ENCODE assay signal across 8 mouse cellular contexts in the genomic region with DNA sequence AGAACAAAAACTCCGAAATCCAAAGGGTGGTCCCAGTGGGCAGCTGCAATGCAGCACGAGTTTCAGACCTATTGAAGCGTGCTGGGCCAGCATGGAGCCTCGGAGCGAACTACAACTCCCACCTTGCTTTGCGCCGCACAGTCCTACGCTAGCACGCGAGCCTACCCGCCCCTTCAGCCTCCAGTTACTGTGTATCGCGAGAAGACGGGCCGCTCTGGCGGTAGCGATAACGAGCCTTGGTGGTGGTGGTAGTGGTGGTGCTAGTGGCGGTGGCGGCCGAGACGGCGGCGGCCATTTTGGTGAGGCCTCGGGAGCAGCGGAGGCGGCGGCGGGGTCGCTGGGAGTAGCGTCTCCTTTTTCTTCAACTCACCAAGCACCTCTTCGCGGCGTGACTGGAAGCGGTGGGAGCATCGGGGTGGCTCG. TPM values are rescaled to one million over a fixed set of nuclear protein-coding genes. Genes with fewer than 3 reads are reported as not detected.
DNase-seq lines count a peak whose midpoint lies in the region; ATAC-seq and TF ChIP-seq lines count a peak whose summit lies in the region.

A gene (plus strand): TSS at position 176 of the 423 bp plus-strand sequence.

- TF ChIP-seq POLR2A in bone marrow macrophage, adult 2 months (IDR thresholded peaks at IDR 0.05; ENCODE audit: borderline replicate concordance, low read depth, low read length) = no peak
- TF ChIP-seq POLR2A in liver, adult 2 months (IDR thresholded peaks at IDR 0.05; ENCODE audit: extremely low read depth, insufficient read depth, low read length) = peak; percentile 81
- TF ChIP-seq POLR2A in myocyte (IDR thresholded peaks at IDR 0.05; ENCODE audit: insufficient read length, low read depth) = peak; percentile 90

- H3K36me3 ChIP-seq in heart, embryonic 10.5 days = peaks cover 29% of the 10 kb centered on the region
- H3K36me3 ChIP-seq in kidney, embryonic 16.5 days (ENCODE audit: insufficient read depth, low read length) = peaks cover 12% of the 10 kb centered on the region
- peaks cover 16% of the 10 kb centered on the region for H3K36me3 ChIP-seq in liver, adult 2 months (ENCODE audit: control insufficient read depth, insufficient read depth, low read length)
- H3K36me3 ChIP-seq in myocyte (ENCODE audit: control insufficient read depth, insufficient read depth) = peaks cover 14% of the 10 kb centered on the region
- H3K36me3 ChIP-seq in stomach, embryonic 15.5 days = peaks cover 8% of the 10 kb centered on the region

- ATAC-seq in erythroblast, adult 5-6 weeks (replicated peaks; ENCODE audit: low FRiP score, poor library complexity, severe bottlenecking) = peak; percentile 96
- ATAC-seq in kidney, embryonic 16.5 days (ENCODE audit: low FRiP score, low TSS enrichment) = peak; percentile 99
- ATAC-seq in stomach, embryonic 15.5 days (ENCODE audit: insufficient read depth, low FRiP score, low read depth) = peak; percentile 97

- H3K9me3 ChIP-seq in heart, embryonic 10.5 days = no peaks in the 10 kb centered on the region
- 0 out of 2 replicates have a peak, but pooled peaks cover 3% of the 10 kb centered on the region for H3K9me3 ChIP-seq in kidney, embryonic 16.5 days (ENCODE audit: low read length)
- no peaks in the 10 kb centered on the region for H3K9me3 ChIP-seq in stomach, embryonic 15.5 days

- TF ChIP-seq CTCF in bone marrow macrophage, adult 2 months (IDR thresholded peaks at IDR 0.05; ENCODE audit: low read depth, low read length) = no peak
- no peak for TF ChIP-seq CTCF in liver, adult 2 months (IDR thresholded peaks at IDR 0.05; ENCODE audit: low read depth, low read length)

- peak; percentile 95 to 96 for DNase-seq in B cell, adult 2 months
- peak; percentile 99 for DNase-seq in heart, embryonic 10.5 days (ENCODE audit: low spot score)
- peak; percentile 92 for DNase-seq in liver, adult 2 months (ENCODE audit: extremely low read depth, low read depth, low spot score)

- H3ac ChIP-seq in myocyte (ENCODE audit: control insufficient read depth, insufficient read length) = peak within 1 kb of the TSS; percentile 91

- H3K27me3 ChIP-seq in heart, embryonic 10.5 days (ENCODE audit: insufficient read depth, poor library complexity, severe bottlenecking) = no peaks in the 10 kb centered on the region
- no peaks in the 10 kb centered on the region for H3K27me3 ChIP-seq in kidney, embryonic 16.5 days (ENCODE audit: insufficient read depth, low read length)
- H3K27me3 ChIP-seq in liver, adult 2 months (ENCODE audit: control insufficient read depth, insufficient read depth, low read length) = no peaks in the 10 kb centered on the region
- no peaks in the 10 kb centered on the region for H3K27me3 ChIP-seq in myocyte (ENCODE audit: control insufficient read depth, insufficient read depth, insufficient read length)
- no peaks in the 10 kb centered on the region for H3K27me3 ChIP-seq in stomach, embryonic 15.5 days (replicated peaks)

- peak within 1 kb of the TSS; percentile 98 for H3K4me3 ChIP-seq in bone marrow macrophage, adult 2 months (ENCODE audit: insufficient read depth, low read length)
- peak within 1 kb of the TSS; percentile 88 for H3K4me3 ChIP-seq in heart, embryonic 10.5 days
- H3K4me3 ChIP-seq in kidney, embryonic 16.5 days (ENCODE audit: low read length) = peak within 1 kb of the TSS; percentile 92
- peak within 1 kb of the TSS; percentile 89 for H3K4me3 ChIP-seq in liver, adult 2 months (ENCODE audit: insufficient read depth, low read depth, low read length)
- peak within 1 kb of the TSS; percentile 70 for H3K4me3 ChIP-seq in myocyte
- H3K4me3 ChIP-seq in stomach, embryonic 15.5 days (replicated peaks) = peak within 1 kb of the TSS; percentile 82

- H3K79me2 ChIP-seq in liver, adult 2 months (ENCODE audit: control insufficient read depth, insufficient read depth, low read length) = peaks cover 12% of the 10 kb centered on the region; the same call in 1 of the 2 replicates
- H3K79me2 ChIP-seq in myocyte (ENCODE audit: control insufficient read depth, insufficient read depth) = peaks cover 35% of the 10 kb centered on the region

- under 1% methylated on average over 34 of the region's 37 CpGs for WGBS in heart, embryonic 10.5 days
- WGBS in kidney, embryonic 16.5 days = under 1% methylated on average over 37 of the region's 37 CpGs
- under 1% methylated on average over 37 of the region's 37 CpGs for WGBS in liver, adult 2 months
- under 1% methylated on average over 37 of the region's 37 CpGs for WGBS in stomach, embryonic 15.5 days

- peak within 1 kb of the TSS; percentile 54 for H3K4me2 ChIP-seq in kidney, embryonic 16.5 days (replicated peaks; ENCODE audit: low read depth, low read length)
- H3K4me2 ChIP-seq in myocyte (ENCODE audit: low read depth) = peak within 1 kb of the TSS; percentile 99
- peak within 1 kb of the TSS; percentile 66 for H3K4me2 ChIP-seq in stomach, embryonic 15.5 days

- H3K27ac ChIP-seq in bone marrow macrophage, adult 2 months (ENCODE audit: insufficient read depth, low read depth, low read length) = peak within 1 kb of the TSS; percentile 96
- peak within 1 kb of the TSS; percentile 100 for H3K27ac ChIP-seq in heart, embryonic 10.5 days
- peak within 1 kb of the TSS; percentile 99 for H3K27ac ChIP-seq in kidney, embryonic 16.5 days (ENCODE audit: low read length)
- H3K27ac ChIP-seq in liver, adult 2 months (replicated peaks; ENCODE audit: insufficient read depth, low read depth, low read length) = peak within 1 kb of the TSS; percentile 98
- peak within 1 kb of the TSS; percentile 99 for H3K27ac ChIP-seq in stomach, embryonic 15.5 days

- peak within 1 kb of the TSS; percentile 97 for H3K9ac ChIP-seq in kidney, embryonic 16.5 days (replicated peaks; ENCODE audit: low read length)
- H3K9ac ChIP-seq in liver, adult 2 months (ENCODE audit: low read depth, low read length) = peak within 1 kb of the TSS; percentile 94
- H3K9ac ChIP-seq in stomach, embryonic 15.5 days = peak within 1 kb of the TSS; percentile 94

- H3K4me1 ChIP-seq in bone marrow macrophage, adult 2 months (ENCODE audit: control insufficient read depth, insufficient read depth, low read length) = peaks cover 9% of the 10 kb centered on the region
- peaks cover 20% of the 10 kb centered on the region for H3K4me1 ChIP-seq in heart, embryonic 10.5 days
- peaks cover 20% of the 10 kb centered on the region for H3K4me1 ChIP-seq in kidney, embryonic 16.5 days (ENCODE audit: insufficient read depth, low read length)
- peaks cover 8% of the 10 kb centered on the region for H3K4me1 ChIP-seq in liver, adult 2 months (ENCODE audit: control insufficient read depth, insufficient read depth, low read length)
- H3K4me1 ChIP-seq in stomach, embryonic 15.5 days = peaks cover 5% of the 10 kb centered on the region; the same call in 1 of the 2 replicates

TF ChIP-seq in myocyte, 11 proteins besides CTCF, POLR2A, EP300 and RAD21:
- TF ChIP-seq MYOG (IDR thresholded peaks at IDR 0.05; ENCODE audit: control insufficient read depth in 1 of 3, insufficient read depth in 1 of 3, insufficient read length in 2 of 3, low read depth in 2 of 3) (peak in 1 of 3 experiments; percentile 5), MYOD1 (IDR thresholded peaks at IDR 0.05; ENCODE audit: control insufficient read depth in 1 of 3, insufficient read length in 2 of 3, low read depth in 2 of 3) (no peak), POLR2AphosphoS2 (IDR thresholded peaks at IDR 0.05; ENCODE audit: insufficient read length, low read depth) (peak; percentile 98)
TF ChIP-seq in myocyte: peak in this region for 2.

RNA-seq across cellular contexts. Expression of the gene that starts here (rescaled TPM):
- 56.4 and 58.1 TPM in 2 replicates for polyA plus RNA-seq in bone marrow macrophage, adult 2 months (2012; ENCODE audit: insufficient read depth, insufficient read length, missing spikeins)
- total RNA-seq in erythroblast, adult 5-6 weeks (2015; ENCODE audit: low replicate concordance) = 51.9 and 52.5 TPM in 2 replicates
- total RNA-seq in erythroblast, adult 5-6 weeks (2017; ENCODE audit: low replicate concordance) = 59.9 and 65.1 TPM in 2 replicates
- polyA plus RNA-seq in heart, embryonic 10.5 days (2016; fragmentation: Nextera tagmentation; extraction: Ambion mirVana) = 47.4 and 56.4 TPM in 2 replicates
- polyA plus RNA-seq in kidney, embryonic 16.5 days (2015; fragmentation: Nextera tagmentation; extraction: Ambion mirVana) = 39.6 and 44.1 TPM in 2 replicates
- 10.9 and 13.8 TPM in 2 replicates for total RNA-seq in liver, adult 2 months (2014; rRNA removed)
- 8.9 and 9.6 TPM in 2 replicates for polyA plus RNA-seq in liver, adult 2 months (2012; rRNA removed)
- polyA plus RNA-seq in myocyte (2012; fragmentation: generic; extraction: Trizol) = 18.1 TPM
- 49.7 and 55.4 TPM in 2 replicates for polyA plus RNA-seq in stomach, embryonic 15.5 days (2015; fragmentation: Nextera tagmentation; extraction: Ambion mirVana)

Comparison
In these comparisons a context has a peak if more than half of its experiments do, and no peak if none do; other contexts are left out.
1. Peak in every context shown above with its lines: DNase-seq, ATAC-seq, H3K4me3 ChIP-seq and H3K27ac ChIP-seq.